Mouse (Mus musculus): ENCODE measurements at regions not wholly inside any gene's neighbourhood (a gene's known extent, or its start where the extent isn't known, plus 50 kb on each side); places are given as distances from the start of the nearest gene placed in this dataset.

DNA sequence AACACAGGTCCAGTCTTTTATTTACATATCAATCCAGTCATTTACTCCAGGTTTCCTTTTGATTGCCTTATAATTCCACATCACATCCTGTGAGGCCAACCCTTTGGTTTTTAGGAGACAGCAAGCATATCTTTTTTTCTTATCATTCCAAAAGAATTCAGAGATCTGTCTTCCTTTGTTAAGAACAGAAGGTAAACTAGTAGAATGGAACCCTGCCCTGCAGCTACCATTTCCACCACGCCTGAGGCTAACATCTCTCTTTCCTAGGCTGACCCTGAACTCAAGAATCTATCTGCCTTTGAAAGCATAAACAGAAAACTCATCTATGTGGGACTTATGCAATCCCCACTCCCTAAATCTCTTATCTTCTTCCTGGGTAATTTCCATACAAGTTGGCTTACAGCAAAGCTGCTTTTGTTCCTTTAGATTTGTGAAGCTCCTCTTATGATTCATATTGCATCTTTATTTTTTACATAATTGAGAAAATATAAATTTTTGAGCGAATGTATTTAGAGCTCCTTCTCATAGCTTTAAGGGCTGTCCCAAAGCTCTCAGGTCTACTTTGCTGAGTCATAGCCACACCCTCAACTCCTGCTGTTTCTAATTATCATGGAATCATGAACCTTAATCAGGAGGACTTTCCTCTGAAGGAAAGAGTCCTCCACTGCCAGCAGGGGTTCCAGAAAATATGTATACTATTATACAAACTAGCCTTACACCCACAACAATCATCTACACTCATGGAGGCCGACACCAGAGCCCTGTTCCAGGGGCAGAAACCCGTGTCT is 74.6 kb upstream of the Fbxl4 start:
- DNase-seq (ENCODE audit: low spot score in 2 of 2) = no peak

- DNase-seq (ENCODE audit: low spot score in 2 of 2) = no peak
These were observed 65.2 kb upstream of the Fbxl4 start for GRCm38 (mm10) chr4:22292169-22292568.

- no peak for DNase-seq (ENCODE audit: low spot score in 2 of 2)
These were observed 57.1 kb upstream of the Fbxl4 start for GRCm38 (mm10) chr4:22300206-22300605.

- DNase-seq (ENCODE audit: low spot score in 2 of 2) = peak in 1 of 2 experiments; percentile 14
These were observed 56.0 kb upstream of the Fbxl4 start for GRCm38 (mm10) chr4:22301148-22301942.

DNA sequence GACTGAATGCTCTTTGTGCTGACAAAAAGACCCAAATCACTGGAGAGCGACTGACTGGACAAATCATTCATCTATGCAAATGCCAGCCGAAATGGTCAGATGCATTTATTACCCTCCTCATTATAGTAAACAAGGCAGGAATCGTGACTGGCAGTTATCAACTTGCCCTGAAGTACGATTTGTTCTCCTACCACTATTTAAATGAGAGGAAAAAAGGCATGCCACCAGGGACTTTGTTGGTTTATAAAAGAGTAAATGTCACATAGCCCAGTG is 55.5 kb upstream of the Fbxl4 start:
- DNase-seq (ENCODE audit: low spot score in 2 of 2) = no peak

GRCm38 (mm10) chr4:22302262-22302661 is 55.1 kb upstream of the Fbxl4 start:
- no peak for DNase-seq (ENCODE audit: low spot score in 2 of 2)

Data from layer of hippocampus, adult 18-20 months (tissue).